Comparison of ENCODE assay signal across 8 mouse cellular contexts in the genomic region with DNA sequence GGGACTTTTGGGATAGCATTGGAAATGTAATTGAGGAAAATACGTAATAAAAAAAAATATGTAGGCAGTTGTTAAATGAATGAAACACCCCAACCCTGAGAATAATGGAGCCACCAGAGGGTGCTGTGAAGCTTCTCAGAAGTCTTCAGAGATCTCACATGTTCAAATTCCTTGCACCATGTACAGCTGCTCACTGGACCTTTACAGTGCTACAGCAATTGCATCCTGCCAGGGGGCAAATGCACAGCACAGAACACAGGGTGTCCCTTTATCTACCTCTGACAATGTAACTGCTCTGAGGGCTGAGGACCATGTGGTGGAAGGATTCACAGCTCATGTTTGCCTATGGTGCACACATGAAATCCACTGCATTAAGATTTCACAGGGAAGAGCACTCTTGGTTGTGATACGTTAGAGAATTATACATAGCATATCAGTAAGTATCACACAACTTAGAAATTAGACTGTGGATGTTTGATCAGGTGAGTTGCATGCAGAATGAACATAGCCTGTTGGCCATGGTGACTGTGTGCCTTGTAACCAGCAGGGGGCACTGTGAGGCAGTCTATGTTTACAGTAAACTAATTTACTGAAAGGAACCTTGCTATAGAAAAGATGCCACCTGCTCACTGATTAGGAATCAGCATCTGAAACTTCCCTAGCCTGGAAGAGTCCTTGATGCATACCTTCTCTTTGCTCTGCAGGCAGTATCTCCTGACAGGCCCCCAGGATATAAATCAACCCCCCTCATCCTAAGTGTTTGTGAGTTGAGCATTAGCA.
DNase-seq lines count a peak whose midpoint lies in the region; ATAC-seq and TF ChIP-seq lines count a peak whose summit lies in the region.
"Not testable (repeated sequence)": the region's sequence is repeated elsewhere in the genome, so short reads cannot be mapped to it uniquely, and the experiment has no call there.

No protein-coding gene starts in this region.

- H3K36me3 ChIP-seq in embryonic facial prominence, embryonic 10.5 days (replicated peaks); hindbrain, postnatal 0 days (ENCODE audit: insufficient read depth, low read length); neural tube, embryonic 12.5 days: not testable (repeated sequence)

- TF ChIP-seq CTCF in hindbrain, postnatal 0 days (IDR thresholded peaks at IDR 0.05; ENCODE audit: low read depth): peak; percentile 53
- TF ChIP-seq CTCF in left cerebral cortex, adult 2 months (IDR thresholded peaks at IDR 0.05): peak; percentile 29

- not testable (repeated sequence) for ATAC-seq in hindbrain, postnatal 0 days
- ATAC-seq in neural tube, embryonic 12.5 days (ENCODE audit: low FRiP score, low read depth): peak; percentile 33; the same call in 1 of the 2 replicates

- H3K9ac ChIP-seq in hindbrain, postnatal 0 days (replicated peaks; ENCODE audit: low read length); neural tube, embryonic 12.5 days: not testable (repeated sequence)

- 36% methylated on average over 2 of the region's 2 CpGs for WGBS in embryonic facial prominence, embryonic 10.5 days
- 33% methylated on average over 2 of the region's 2 CpGs for WGBS in hindbrain, postnatal 0 days
- WGBS in neural tube, embryonic 12.5 days: 44% methylated on average over 2 of the region's 2 CpGs

- not testable (repeated sequence) for H3K27ac ChIP-seq in embryonic facial prominence, embryonic 10.5 days (replicated peaks); hindbrain, postnatal 0 days; left cerebral cortex, adult 2 months; neural tube, embryonic 12.5 days

- peak; percentile 16 for DNase-seq in CD4-positive, CD25-positive, alpha-beta regulatory T cell, adult 2 months (ENCODE audit: low read depth, low spot score)
- DNase-seq in adipocyte (ENCODE audit: low spot score): peak; percentile 19
- DNase-seq in embryonic facial prominence, embryonic 10.5 days (ENCODE audit: low spot score): peak; percentile 23
- DNase-seq in hindbrain, postnatal 0 days (ENCODE audit: low spot score); left cerebral cortex, adult 2 months (ENCODE audit: extremely low spot score in 1 of 2, low spot score in 2 of 2): not testable (repeated sequence)
- DNase-seq in lung, postnatal 25 days (ENCODE audit: low spot score): peak; percentile 8
- DNase-seq in thymus, postnatal 0 days (ENCODE audit: low spot score): peak; percentile 14

- not testable (repeated sequence) for H3K27me3 ChIP-seq in embryonic facial prominence, embryonic 10.5 days (replicated peaks; ENCODE audit: low read depth, poor library complexity, severe bottlenecking); hindbrain, postnatal 0 days (ENCODE audit: insufficient read depth, low read length); neural tube, embryonic 12.5 days (replicated peaks)

- not testable (repeated sequence) for H3K9me3 ChIP-seq in embryonic facial prominence, embryonic 10.5 days; hindbrain, postnatal 0 days (ENCODE audit: low read length); neural tube, embryonic 12.5 days

- intact Hi-C loops in left cerebral cortex, adult 2 months (cut with DNase I): not testable (repeated sequence)

- H3K4me1 ChIP-seq in embryonic facial prominence, embryonic 10.5 days; hindbrain, postnatal 0 days (ENCODE audit: insufficient read depth, low read length); neural tube, embryonic 12.5 days: not testable (repeated sequence)

- not testable (repeated sequence) for H3K4me2 ChIP-seq in hindbrain, postnatal 0 days (ENCODE audit: low read depth, low read length); neural tube, embryonic 12.5 days (replicated peaks)

- H3K4me3 ChIP-seq in embryonic facial prominence, embryonic 10.5 days; hindbrain, postnatal 0 days (ENCODE audit: low read length); left cerebral cortex, adult 2 months; neural tube, embryonic 12.5 days: not testable (repeated sequence)
